Mouse (Mus musculus): ENCODE measurements around the gene Tex14.
A peak's percentile ranks its signal among the peaks of the same experiment; 100 is the strongest.

DNA sequence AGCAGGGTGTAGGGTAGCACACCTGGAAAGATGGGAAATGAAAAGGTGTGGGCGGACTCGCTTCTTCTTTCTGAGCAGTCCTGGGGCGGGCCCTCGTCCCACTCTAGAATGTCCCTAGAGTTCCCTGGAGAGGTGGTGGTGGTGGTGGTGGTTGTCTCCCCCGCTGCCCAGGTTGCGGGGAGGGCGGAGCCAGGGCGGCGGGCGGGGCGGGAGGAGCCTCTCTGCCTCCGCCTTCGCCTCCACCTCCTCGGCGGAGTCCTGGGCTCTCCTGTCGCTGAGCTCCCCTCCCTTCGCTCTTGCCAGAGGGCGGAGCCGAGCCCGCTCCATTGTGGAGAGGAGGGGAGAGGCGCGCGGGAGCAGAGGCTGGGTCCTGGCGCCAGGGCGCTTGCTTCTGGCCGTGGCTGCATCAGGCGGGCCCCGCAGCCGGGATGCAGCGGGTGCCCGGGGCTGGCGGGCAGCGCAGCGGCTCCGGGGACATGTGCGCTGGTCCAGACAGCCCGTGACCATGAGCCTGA is 190.5 kb downstream of the Tex14 start:
- TF ChIP-seq POLR2A (IDR thresholded peaks at IDR 0.05; ENCODE audit: borderline replicate concordance, extremely low read depth, insufficient read depth, insufficient read length, poor library complexity, severe bottlenecking): peak; percentile 91
- no peak for TF ChIP-seq CTCF (IDR thresholded peaks at IDR 0.05; ENCODE audit: borderline replicate concordance, extremely low read depth, insufficient read depth, insufficient read length)
